Mouse (Mus musculus) v-Abl transformed pro-B cells (cell line): ENCODE results near the gene Cuedc1.

Source experiments
- in situ Hi-C, 2 experiments: fragments of 400-800 bp; cut with MboI; formaldehyde crosslinking; loops; one replicate each; pipeline ENCODE4 v1.15.1; 2025; ENCODE audit not compliant: unreplicated experiment in 2 of 2

The Cuedc1 gene

DNA sequence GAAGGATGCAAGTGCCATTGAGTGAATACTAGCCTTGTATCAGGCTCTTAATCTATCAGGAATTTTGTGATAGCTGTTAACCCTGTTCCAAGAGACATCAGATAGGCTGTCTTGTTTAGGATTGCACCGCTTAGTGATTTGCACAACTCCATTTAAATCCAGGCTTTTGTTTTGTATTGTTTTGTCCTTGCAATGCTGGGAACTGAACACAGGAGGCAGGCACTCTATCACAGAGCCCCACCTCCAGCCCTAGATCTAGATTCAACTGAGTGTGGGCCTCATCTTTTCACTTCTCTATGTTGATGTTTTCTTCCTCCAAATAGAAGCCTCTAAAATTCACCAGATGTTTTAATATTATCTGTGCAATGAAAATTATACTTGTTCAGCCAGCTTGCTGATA lies 22.2 kb upstream of the Cuedc1 start:
- in situ Hi-C loops, result no loop called here

GRCm38 (mm10) chr11:88076394-88076793 lies 21.5 kb upstream of the Cuedc1 start:
- in situ Hi-C loops, result no loop called here

DNA sequence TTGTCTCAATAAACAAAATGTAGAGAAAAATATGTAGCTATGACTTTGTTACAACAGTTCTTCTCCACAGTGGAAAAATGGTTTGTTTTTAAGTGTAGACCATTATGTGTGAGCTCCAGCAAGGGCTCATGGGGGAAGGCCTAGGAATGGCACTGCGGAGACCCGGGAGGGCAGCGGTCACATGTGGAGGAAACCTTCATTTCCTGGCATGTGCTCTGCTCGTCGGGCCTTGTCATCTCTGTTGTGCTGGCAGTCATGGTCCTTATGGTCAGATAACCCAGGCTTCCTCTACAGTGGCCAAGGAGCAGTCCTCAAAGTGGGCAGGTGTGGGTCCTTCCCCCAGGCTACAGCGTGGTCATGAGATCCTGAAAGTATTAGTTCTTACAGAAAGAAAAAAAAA lies 14.2 kb upstream of the Cuedc1 start:
- in situ Hi-C loops, result no loop called here

DNA sequence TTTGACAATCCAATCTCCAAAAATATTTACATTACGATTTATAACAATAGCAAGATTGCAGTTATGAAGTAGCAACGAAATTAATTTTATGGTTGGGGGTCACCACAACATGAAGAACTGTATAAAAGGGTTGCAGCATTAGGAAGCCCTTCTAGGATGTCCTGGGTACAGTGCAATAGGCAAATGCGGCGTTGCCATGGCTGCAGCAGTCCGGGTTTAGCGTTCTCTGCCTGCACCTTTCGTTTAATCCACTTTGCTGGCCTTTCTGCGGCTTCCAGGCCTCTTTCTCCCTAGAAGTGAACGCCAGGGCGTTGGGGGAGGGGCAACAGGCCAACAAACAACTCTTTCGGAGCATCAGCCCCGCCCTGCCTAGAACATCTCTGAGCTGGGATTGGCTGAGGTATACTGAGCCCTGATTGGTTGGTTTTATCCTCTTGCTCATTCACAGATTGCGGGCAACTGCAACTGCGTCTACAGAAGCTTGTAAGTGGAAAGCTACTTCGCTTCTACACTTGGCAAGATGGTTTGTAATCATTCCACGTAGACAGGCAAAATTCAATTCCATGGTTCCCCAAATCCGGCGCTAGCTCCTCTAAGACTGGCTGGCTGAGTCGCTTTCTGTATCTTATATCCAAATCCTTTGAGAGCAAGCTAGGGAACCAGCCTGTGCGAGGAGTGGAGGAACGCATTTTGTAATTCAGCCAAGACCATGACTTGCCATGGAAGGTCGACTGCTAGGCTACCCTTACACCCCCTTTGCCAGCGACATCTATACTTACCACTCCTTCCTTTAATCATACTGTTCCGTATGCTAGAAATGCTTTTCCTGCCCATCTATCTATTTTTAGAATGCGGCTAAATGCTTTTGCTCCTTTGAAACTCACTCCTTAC lies 10.9 kb upstream of the Cuedc1 start:
- in situ Hi-C loops, result no loop called here

DNA sequence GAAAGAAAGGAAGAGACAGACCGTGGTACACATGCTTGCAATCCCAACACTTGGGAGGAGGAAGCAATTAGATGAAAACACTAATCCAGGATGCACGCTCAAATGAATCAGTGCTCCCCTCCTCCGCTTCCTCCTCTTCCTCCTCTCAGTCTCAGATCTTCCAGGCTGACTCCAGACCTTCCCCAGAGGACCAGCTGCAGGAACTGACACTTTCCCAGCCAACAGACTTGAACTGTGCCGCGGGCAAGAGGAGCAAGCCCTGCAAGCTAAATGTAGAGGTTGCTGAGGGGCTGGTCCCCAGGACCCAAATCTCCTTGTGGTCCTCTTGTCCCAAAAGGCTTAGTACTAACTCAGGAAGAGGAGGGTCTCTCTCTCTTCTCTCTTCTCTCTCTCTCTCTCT lies 8.7 kb upstream of the Cuedc1 start:
- in situ Hi-C loops, result no loop called here

- in situ Hi-C loops, result no loop called here
Observed at GRCm38 (mm10) chr11:88090293-88090692, 7.6 kb upstream of the Cuedc1 start.

DNA sequence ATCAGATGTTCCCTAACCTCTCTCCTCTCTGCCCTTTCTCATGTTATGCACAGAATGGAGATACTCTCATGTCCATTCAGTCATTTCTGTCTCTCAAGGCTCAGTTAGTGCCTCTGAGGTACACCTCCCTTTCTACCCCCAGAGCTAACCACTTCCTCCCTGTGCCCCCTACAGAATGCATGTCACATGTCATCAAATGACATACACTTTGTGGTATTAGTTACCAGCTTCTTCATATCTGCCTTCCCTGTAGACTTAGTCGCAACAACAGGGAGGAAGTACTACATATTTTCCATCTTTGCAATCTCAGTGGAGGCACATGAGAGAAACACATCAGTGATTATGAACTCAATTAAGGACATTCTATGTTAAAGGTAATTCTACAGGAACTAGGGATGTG lies 5.9 kb upstream of the Cuedc1 start:
- in situ Hi-C loops, result no loop called here

- in situ Hi-C loops, result no loop called here
Observed at GRCm38 (mm10) chr11:88097173-88097572, 685 bp upstream of the Cuedc1 start.

- in situ Hi-C loops, result no loop called here
Observed at GRCm38 (mm10) chr11:88098787-88099598, 1.1 kb downstream of the Cuedc1 start.

DNA sequence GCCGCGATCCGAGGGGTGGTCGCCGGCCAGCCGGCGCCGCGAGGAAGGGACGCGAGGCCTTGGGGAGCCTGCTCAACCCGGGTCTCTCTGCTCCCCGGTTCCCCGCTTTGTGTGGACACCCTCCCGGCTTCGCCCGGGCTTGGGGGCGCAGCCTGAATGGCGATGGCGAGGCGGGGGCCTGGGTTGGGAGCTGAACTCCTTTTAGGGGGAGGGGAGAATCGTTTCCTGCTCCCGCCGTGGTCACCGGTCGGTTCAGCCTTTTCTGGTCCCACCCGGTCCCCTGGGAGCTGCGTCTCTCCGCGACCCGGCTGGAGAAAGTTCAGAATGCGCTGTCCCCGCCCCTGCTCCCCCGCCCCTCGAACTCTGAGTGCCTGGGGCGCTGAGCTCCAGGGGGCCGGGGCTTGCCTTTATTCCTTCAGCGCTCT lies 1.8 kb downstream of the Cuedc1 start:
- in situ Hi-C loops, result loop anchor here in 1 of 2 experiments (5.0 kb wide), 1 partner anchor 63 kb away; no protein-coding TSS in a partner anchor

- in situ Hi-C loops, result loop anchor here in 1 of 2 experiments (5.0 kb wide), 1 partner anchor 62 kb away; no protein-coding TSS in a partner anchor
Observed at GRCm38 (mm10) chr11:88100170-88100569, 2.3 kb downstream of the Cuedc1 start.

GRCm38 (mm10) chr11:88103214-88103941 lies 5.5 kb downstream of the Cuedc1 start:
- in situ Hi-C loops, result loop anchor here in 1 of 2 experiments (5.0 kb wide), 1 partner anchor 59 kb away; no protein-coding TSS in a partner anchor

- in situ Hi-C loops, result no loop called here
Observed at GRCm38 (mm10) chr11:88105494-88106291, 7.8 kb downstream of the Cuedc1 start.

- in situ Hi-C loops, result no loop called here
Observed at GRCm38 (mm10) chr11:88106292-88106554, 8.4 kb downstream of the Cuedc1 start.

DNA sequence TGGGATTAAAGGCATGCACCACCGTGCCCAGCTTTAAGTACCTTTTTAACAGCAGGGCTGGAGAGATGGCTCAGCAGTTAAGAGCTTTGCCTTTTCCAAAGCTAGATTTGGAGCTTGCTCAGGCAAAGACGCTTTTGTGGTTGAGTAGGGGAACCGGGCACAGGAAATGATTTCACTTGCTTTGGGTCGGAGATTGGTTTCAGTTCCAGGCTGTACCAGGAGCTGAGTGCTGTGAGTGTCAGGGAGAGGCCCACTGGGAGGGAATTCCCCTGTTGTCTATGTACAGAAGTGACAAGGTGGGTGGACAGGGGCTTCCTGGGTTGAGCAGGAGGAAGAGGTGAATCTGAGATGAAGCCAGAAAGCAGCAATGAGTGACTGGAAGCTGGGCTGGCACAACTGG lies 9.5 kb downstream of the Cuedc1 start:
- in situ Hi-C loops, result no loop called here

- in situ Hi-C loops, result no loop called here
Observed at GRCm38 (mm10) chr11:88110031-88110594, 12.3 kb downstream of the Cuedc1 start.

GRCm38 (mm10) chr11:88112078-88112477 lies 14.2 kb downstream of the Cuedc1 start:
- in situ Hi-C loops, result no loop called here

DNA sequence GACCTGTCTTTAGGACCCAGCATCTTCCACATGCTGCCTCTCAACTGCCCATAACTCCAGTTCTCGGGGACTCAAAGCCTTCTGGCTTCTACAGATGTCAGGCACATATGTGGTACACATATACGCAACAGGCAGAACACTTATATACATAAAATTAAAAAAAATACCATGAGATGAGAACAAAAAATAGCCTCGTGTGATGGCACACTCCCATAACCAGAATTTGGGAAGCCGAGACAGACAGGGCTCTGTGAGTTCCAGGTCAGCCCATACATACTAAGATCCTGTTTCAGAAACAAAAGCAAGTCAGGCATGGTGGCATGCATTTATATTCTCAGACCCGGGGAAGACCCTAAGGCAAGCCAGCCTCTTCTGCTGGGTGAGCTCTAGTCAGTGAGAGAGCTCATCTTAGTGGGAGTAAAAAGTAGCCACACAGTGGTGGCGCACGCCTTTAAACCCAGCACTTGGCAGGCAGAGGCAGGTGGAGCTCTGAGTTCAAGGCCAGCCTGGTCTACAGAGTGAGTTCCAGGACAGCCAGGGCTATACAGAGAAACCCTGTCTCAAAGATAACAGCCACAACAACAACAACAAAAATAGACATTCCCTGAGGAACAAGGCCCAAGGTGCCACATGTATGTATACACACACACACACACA lies 14.9 kb downstream of the Cuedc1 start:
- in situ Hi-C loops, result no loop called here

DNA sequence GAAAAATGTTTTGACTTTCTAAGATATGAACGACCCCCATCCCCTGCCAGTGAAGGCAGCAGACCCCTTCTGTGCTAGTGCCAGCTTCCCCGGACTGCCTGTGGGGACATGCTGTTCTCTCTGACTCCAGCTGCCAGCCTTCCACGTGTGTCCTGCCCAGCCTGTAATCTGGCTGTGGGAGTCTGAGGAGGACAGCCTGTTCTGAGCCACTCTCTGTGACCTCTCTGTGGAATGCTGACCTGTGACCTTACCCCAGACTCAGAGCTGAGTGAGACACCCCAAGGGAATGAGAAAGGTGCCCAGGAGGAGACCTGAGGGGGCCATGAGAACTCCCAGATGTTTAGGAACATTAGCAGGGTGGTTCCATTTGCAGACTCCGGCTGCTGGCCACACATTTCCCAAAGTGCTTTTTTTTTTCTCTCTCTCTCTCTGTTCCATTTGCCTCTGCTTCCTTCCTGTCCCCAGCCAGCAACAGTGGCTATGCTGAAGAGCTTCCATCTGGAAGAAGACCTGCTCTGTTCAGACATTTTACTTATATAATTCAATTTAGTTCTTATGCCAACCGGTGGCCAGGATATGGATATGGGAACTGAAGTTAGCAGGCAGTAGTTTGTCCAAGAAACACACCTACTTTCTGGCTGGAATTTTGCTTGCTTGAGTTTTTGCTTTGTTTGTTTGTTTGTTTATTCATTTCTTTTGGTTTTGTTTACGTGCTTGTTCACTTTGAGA lies 15.8 kb downstream of the Cuedc1 start:
- in situ Hi-C loops, result no loop called here
